Mouse (Mus musculus): Measurements from ENCODE around the gene Tjp2. TPM values are rescaled to one million over a fixed set of nuclear protein-coding genes. Genes with fewer than 3 reads are reported as not detected.
"Not testable (repeated sequence)": the region's sequence is repeated elsewhere in the genome, so short reads cannot be mapped to it uniquely, and the experiment has no call there.

Gene Tjp2
- total and polyA plus RNA-seq, 2 experiments from 2014 or later = 12.5 to 15.7 TPM

- peak; percentile 42 for TF ChIP-seq CTCF (IDR thresholded peaks at IDR 0.05; ENCODE audit: low read depth)
- no peak for TF ChIP-seq EP300 (IDR thresholded peaks at IDR 0.05; ENCODE audit: low read depth)
These were observed 30.6 kb downstream of the Tjp2 start for GRCm38 (mm10) chr19:24194216-24194615.

GRCm38 (mm10) chr19:24192946-24193345, 31.9 kb downstream of the Tjp2 start:
- no peak for ATAC-seq (ENCODE audit: insufficient read depth, low read depth)
- DNase-seq (ENCODE audit: low spot score) = no peak
- no peaks in the 10 kb centered on the region for H3K27me3 ChIP-seq (ENCODE audit: control insufficient read depth, insufficient read depth, low read length)
- H3K27ac ChIP-seq (ENCODE audit: low read depth) = no peak overlapping the region
- no peak for TF ChIP-seq EP300 (IDR thresholded peaks at IDR 0.05; ENCODE audit: low read depth)
- no peak for TF ChIP-seq CTCF (IDR thresholded peaks at IDR 0.05; ENCODE audit: low read depth)
- WGBS = 76% methylated on average over 5 of the region's 5 CpGs
- no peak overlapping the region for H3K4me3 ChIP-seq (ENCODE audit: low read depth, low read length)
- H3K36me3 ChIP-seq (replicated peaks; ENCODE audit: control insufficient read depth, insufficient read depth, low read length) = no peaks in the 10 kb centered on the region
- H3K4me2 ChIP-seq (ENCODE audit: low read depth, low read length) = no peak overlapping the region
- H3K9ac ChIP-seq (replicated peaks; ENCODE audit: low read depth, low read length) = no peak overlapping the region
- H3K4me1 ChIP-seq (ENCODE audit: control insufficient read depth, insufficient read depth) = peaks cover 6% of the 10 kb centered on the region; the same call in 1 of the 2 replicates
- H3K9me3 ChIP-seq (replicated peaks; ENCODE audit: control insufficient read depth, low read length) = 0 out of 2 replicates have a peak, but pooled peaks cover 4% of the 10 kb centered on the region

More at GRCm38 (mm10) chr19:24194216-24194615, 30.6 kb downstream of the Tjp2 start:
- no peak for ATAC-seq (ENCODE audit: insufficient read depth, low read depth)
- peaks cover 6% of the 10 kb centered on the region; the same call in 1 of the 2 replicates for H3K4me1 ChIP-seq (ENCODE audit: control insufficient read depth, insufficient read depth)
- no peak for DNase-seq (ENCODE audit: low spot score)
- H3K4me2 ChIP-seq (ENCODE audit: low read depth, low read length) = no peak overlapping the region
- no peak overlapping the region for H3K4me3 ChIP-seq (ENCODE audit: low read depth, low read length)
- H3K9ac ChIP-seq (replicated peaks; ENCODE audit: low read depth, low read length) = no peak overlapping the region
- 0 out of 2 replicates have a peak, but pooled peaks cover 4% of the 10 kb centered on the region for H3K9me3 ChIP-seq (replicated peaks; ENCODE audit: control insufficient read depth, low read length)
- 95% methylated on average over 4 of the region's 4 CpGs for WGBS
- no peaks in the 10 kb centered on the region for H3K36me3 ChIP-seq (replicated peaks; ENCODE audit: control insufficient read depth, insufficient read depth, low read length)
- no peaks in the 10 kb centered on the region for H3K27me3 ChIP-seq (ENCODE audit: control insufficient read depth, insufficient read depth, low read length)
- no peak overlapping the region for H3K27ac ChIP-seq (ENCODE audit: low read depth)

- H3K4me2 ChIP-seq (ENCODE audit: low read depth, low read length) = no peak overlapping the region
- TF ChIP-seq EP300 (IDR thresholded peaks at IDR 0.05; ENCODE audit: low read depth) (no peak), CTCF (IDR thresholded peaks at IDR 0.05; ENCODE audit: low read depth) (no peak)
- no peaks in the 10 kb centered on the region for H3K9me3 ChIP-seq (replicated peaks; ENCODE audit: control insufficient read depth, low read length)
- ATAC-seq (ENCODE audit: insufficient read depth, low read depth) = no peak
- DNase-seq (ENCODE audit: low spot score) = no peak
- H3K27ac ChIP-seq (ENCODE audit: low read depth) = no peak overlapping the region
- H3K27me3 ChIP-seq (ENCODE audit: control insufficient read depth, insufficient read depth, low read length) = no peaks in the 10 kb centered on the region
- no peak overlapping the region for H3K4me3 ChIP-seq (ENCODE audit: low read depth, low read length)
- H3K4me1 ChIP-seq (ENCODE audit: control insufficient read depth, insufficient read depth) = 0 out of 2 replicates have a peak, but pooled peaks cover 3% of the 10 kb centered on the region
- WGBS = 77% methylated on average over 2 of the region's 2 CpGs
- H3K9ac ChIP-seq (replicated peaks; ENCODE audit: low read depth, low read length) = no peak overlapping the region
- H3K36me3 ChIP-seq (replicated peaks; ENCODE audit: control insufficient read depth, insufficient read depth, low read length) = no peaks in the 10 kb centered on the region
These were observed 37.0 kb downstream of the Tjp2 start for GRCm38 (mm10) chr19:24187791-24188190.

- WGBS = 68% methylated on average over 1 of the region's 1 CpGs
- not testable (repeated sequence) for H3K9ac ChIP-seq (replicated peaks; ENCODE audit: low read depth, low read length)
- peak; percentile 49; the same call in 1 of the 2 replicates for ATAC-seq (ENCODE audit: insufficient read depth, low read depth)
These were observed 37.5 kb downstream of the Tjp2 start for GRCm38 (mm10) chr19:24187358-24187757.

GRCm38 (mm10) chr19:24183680-24184235, 41.1 kb downstream of the Tjp2 start:
- Histone ChIP-seq H3K27me3 (ENCODE audit: control insufficient read depth, insufficient read depth, low read length) (no peaks in the 10 kb centered on the region), H3K4me3 (ENCODE audit: low read depth, low read length) (no peak overlapping the region), H3K27ac (ENCODE audit: low read depth) (no peak overlapping the region), H3K4me1 (ENCODE audit: control insufficient read depth, insufficient read depth) (0 out of 2 replicates have a peak, but pooled peaks cover 9% of the 10 kb centered on the region), H3K9ac (replicated peaks; ENCODE audit: low read depth, low read length) (no peak overlapping the region), H3K9me3 (replicated peaks; ENCODE audit: control insufficient read depth, low read length) (no peaks in the 10 kb centered on the region), H3K36me3 (replicated peaks; ENCODE audit: control insufficient read depth, insufficient read depth, low read length) (no peaks in the 10 kb centered on the region), H3K4me2 (ENCODE audit: low read depth, low read length) (no peak overlapping the region)
- DNase-seq (ENCODE audit: low spot score) (no peak), ATAC-seq (ENCODE audit: insufficient read depth, low read depth) (no peak)
- TF ChIP-seq EP300 (IDR thresholded peaks at IDR 0.05; ENCODE audit: low read depth) (no peak), CTCF (IDR thresholded peaks at IDR 0.05; ENCODE audit: low read depth) (no peak)
- 80% methylated on average over 15 of the region's 15 CpGs for WGBS

More at GRCm38 (mm10) chr19:24187358-24187757, 37.5 kb downstream of the Tjp2 start:
- not testable (repeated sequence) for H3K27ac ChIP-seq (ENCODE audit: low read depth); H3K9me3 ChIP-seq (replicated peaks; ENCODE audit: control insufficient read depth, low read length); H3K4me3 ChIP-seq (ENCODE audit: low read depth, low read length); H3K27me3 ChIP-seq (ENCODE audit: control insufficient read depth, insufficient read depth, low read length); H3K4me2 ChIP-seq (ENCODE audit: low read depth, low read length); H3K4me1 ChIP-seq (ENCODE audit: control insufficient read depth, insufficient read depth); DNase-seq (ENCODE audit: low spot score); H3K36me3 ChIP-seq (replicated peaks; ENCODE audit: control insufficient read depth, insufficient read depth, low read length)
- peak; percentile 55 for TF ChIP-seq CTCF (IDR thresholded peaks at IDR 0.05; ENCODE audit: low read depth)

GRCm38 (mm10) chr19:24180415-24180814, 44.4 kb downstream of the Tjp2 start:
- no peak overlapping the region for H3K4me2 ChIP-seq (ENCODE audit: low read depth, low read length)
- H3K27ac ChIP-seq (ENCODE audit: low read depth) = no peak overlapping the region
- H3K9me3 ChIP-seq (replicated peaks; ENCODE audit: control insufficient read depth, low read length) = no peaks in the 10 kb centered on the region
- ATAC-seq (ENCODE audit: insufficient read depth, low read depth) = no peak
- no peak overlapping the region for H3K9ac ChIP-seq (replicated peaks; ENCODE audit: low read depth, low read length)
- no peak for DNase-seq (ENCODE audit: low spot score)
- WGBS = 69% methylated on average over 8 of the region's 8 CpGs
- TF ChIP-seq EP300 (IDR thresholded peaks at IDR 0.05; ENCODE audit: low read depth) (no peak), CTCF (IDR thresholded peaks at IDR 0.05; ENCODE audit: low read depth) (no peak)
- H3K4me1 ChIP-seq (ENCODE audit: control insufficient read depth, insufficient read depth) = 0 out of 2 replicates have a peak, but pooled peaks cover 9% of the 10 kb centered on the region
- no peaks in the 10 kb centered on the region for H3K36me3 ChIP-seq (replicated peaks; ENCODE audit: control insufficient read depth, insufficient read depth, low read length)
- no peak overlapping the region for H3K4me3 ChIP-seq (ENCODE audit: low read depth, low read length)
- no peaks in the 10 kb centered on the region for H3K27me3 ChIP-seq (ENCODE audit: control insufficient read depth, insufficient read depth, low read length)

Data from heart, postnatal 0 days (tissue).